Mouse (Mus musculus) WW6 (cell line): ENCODE measurements around the gene Zfp457.
"Not testable (repeated sequence)": the region's sequence is repeated elsewhere in the genome, so short reads cannot be mapped to it uniquely, and the experiment has no call there.

ENCODE experiments used
- DNase-seq: peaks from one replicate; pipeline ENCODE4 v3.0.0-alpha.2; 2013; ENCODE audit warnings: low read depth, low spot score

Gene Zfp457

DNA sequence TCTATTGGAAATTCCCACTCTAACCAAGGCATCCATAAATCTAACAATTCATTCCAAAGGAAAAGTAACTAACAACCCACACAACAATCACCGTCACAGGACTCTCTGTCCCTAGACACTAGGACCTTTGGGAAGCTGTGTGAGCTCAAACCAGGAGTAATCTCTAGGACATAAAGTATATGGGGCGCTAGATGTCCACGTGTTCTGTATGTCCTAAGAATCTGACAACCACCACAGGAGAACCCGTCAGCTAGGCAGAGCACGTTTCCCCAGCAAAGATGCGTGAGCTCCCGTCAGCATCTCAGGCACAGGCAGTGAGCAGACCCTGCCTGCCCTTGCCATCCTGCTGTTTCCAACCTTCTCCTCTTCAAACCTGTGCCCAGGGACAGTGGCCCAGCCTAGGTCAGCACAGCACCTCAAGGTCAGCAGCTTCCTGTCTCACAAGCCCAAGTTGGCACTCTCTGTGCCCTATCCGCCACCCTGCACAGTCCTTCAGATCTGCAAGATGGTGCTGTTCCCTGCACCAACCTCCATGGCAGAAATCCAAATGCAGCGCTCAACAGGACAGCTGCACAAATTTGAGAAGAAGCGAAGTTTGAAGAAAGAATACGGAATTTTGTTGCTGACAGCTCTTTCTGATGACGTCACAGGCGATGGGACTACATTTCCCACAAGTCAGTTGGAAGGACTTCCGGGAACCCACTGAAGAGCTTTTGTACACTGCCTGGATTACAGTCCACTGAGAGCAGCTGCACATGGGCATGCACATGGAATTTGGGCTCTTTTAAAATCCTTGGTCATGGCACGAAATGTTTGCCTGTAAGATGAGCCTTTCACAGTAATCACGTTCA is at the start of gene Zfp457:
Gene Zfp457 (minus strand): TSS at position 664 of the 851 bp plus-strand sequence.
- peak; percentile 39 for DNase-seq

DNA sequence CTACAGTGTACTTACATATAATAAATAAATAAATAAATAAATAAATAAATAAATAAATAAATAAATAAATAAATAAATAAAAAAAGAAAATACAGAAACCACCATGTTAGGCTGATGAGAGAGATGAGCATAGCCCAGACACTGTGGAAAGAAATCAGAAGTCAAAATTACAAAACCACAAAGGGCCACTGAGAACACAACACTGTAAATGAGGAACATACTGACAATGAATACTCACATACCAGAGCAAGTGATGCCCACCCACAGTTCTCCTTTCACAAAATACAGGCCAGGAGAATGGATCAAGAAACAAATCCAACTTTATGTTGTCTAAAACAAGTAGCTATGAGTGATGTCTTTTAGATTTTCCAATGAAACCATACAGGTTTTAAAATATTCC is 45.6 kb upstream of the Zfp457 start:
- DNase-seq = no peak

DNA sequence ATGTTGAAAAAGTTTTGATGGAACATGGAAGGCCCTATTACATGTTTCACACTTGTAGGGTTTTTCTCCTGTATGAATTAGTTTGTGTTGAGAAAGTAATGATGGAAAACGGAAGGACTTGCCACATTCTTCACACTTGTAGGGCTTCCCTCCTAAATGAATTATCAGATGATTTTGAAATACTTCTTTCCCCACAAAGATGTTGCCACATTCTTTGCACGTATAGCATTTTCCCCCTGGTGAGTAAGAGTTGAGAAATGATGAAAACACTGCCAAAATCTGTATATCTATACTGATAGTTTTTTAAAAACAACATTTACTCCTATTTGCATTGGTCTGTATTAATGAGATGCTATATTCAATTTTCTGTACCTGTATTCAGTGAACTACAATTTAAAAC is 37.1 kb upstream of the Zfp457 start:
- DNase-seq = no peak

DNA sequence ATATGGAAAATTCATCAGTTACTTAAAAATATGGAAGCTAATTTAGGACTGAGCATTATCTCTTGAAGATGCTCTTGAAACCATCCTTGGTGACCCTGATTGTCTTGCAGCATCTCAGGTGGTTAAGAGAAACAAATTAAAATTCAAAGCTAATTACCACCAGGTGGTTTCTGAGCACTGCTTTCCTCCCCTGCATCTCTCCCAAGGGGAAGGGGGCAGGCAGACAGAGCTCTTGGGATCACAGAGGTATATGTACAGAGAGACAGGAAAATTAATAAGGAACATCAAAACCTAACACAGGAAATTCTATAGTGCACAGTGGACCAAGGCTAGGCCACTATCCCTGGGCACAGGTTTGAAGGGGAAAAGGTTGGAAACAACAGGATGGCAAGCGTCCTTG is 26.6 kb upstream of the Zfp457 start:
- DNase-seq = no peak

DNA sequence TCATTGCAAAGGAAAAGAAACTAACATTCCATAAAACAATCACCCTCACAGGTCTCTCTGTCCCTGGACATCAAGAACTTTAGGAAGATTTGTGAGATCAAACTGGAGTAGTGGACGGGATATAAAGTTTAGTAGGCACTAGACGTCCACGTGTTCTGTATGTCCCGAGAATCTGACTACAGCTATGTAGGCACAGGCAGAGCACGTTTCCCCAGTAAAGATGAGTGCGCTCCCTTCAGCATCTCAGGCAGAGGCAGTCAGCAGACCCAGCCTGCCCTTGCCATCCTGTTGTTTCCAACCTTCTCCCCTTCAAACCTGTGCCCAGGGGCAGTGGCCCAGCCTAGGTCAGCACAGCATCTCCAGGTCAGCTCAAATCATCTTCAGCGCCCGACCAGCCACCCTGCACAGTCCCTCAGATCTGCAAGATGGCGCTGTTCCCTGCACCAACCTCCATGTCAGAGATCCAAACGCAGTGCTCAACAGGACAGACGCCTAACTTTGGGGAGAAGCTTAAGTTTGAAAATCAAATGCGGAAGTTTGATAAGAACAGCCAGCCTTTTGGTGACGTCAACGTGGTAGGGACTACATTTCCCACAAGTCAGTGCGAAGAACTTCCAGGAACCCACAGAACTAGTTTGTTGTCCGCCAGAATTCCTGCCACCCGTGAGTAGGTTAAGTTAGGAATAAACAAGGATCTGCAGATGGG is 25.9 kb upstream of the Zfp457 start, which contains the start of gene Zfp595:
Gene Zfp595 (minus strand): TSS at position 552 of the 706 bp plus-strand sequence.
- DNase-seq = peak; percentile 67

DNA sequence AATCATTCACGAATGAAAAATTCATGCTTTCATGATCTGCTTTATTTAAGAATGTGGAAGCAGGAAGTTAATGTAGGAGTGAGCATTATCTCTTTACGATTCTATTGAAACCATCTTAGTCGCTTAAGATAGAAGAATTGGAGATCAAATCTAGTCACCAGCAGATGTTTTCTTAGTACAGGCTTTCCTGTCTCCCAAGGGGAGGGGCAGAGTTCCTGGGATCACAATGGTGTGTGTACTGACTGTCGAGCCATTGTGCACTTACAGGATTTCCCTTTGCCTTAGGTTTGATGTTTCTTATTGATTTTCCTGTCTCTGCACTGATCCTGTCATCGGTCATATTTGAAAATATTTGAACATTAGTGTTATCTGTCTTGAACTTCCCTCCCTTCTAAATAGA is 433 bp upstream of the Zfp457 start:
- no peak for DNase-seq

DNA sequence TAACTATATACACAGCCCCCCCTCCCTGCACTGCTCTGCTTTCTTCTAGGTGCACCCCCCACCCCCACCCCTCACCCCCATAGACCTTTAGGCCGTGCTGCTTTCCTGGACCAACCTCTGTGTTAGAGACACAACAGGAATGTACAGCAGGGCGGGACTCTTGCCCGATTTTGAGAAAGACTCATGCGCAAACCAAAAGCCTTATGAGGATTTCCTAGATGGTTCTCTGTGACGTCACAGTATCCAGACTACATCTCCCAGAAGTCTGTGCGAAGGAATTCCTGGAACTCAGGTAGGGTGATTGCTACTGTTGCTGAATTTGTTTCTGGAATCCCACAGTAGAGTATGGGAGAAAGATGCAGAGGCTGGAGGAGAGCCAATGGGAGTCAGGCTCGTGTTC is 28.0 kb downstream of the Zfp457 start, which contains the start of gene Zfp458:
Gene Zfp458 (minus strand): TSS at position 153 of the 400 bp plus-strand sequence.
- no peak for DNase-seq

DNA sequence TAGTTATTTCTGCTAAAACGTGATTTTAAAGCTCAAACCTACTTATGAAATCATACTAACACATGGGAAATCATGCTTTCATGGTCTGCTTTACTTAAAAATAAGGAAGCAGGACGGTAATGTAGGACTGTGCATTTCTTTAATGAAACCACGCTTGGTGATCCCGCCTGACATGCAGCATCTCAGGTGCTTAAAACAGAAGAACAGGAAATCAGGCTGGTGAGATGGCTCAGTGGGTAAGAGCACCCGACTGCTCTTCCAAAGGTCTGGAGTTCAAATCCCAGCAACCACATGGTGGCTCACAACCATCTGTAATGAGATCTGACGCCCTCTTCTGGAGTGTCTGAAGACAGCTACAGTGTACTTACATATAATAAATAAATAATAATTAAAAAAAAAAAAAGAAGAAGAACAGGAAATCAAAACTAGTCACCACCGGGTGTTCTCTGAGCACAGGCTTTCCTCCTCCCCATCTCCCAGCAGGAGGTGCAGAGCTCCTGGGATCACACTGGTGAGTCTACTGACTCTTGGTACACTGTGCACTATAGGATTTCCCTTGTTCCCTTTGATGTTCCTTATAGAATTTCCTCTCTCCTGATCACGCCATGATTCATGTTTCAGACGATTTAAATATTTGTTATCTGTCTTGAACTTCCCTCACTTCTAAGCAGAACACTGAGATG is 36.8 kb downstream of the Zfp457 start:
- not testable (repeated sequence) for DNase-seq

DNA sequence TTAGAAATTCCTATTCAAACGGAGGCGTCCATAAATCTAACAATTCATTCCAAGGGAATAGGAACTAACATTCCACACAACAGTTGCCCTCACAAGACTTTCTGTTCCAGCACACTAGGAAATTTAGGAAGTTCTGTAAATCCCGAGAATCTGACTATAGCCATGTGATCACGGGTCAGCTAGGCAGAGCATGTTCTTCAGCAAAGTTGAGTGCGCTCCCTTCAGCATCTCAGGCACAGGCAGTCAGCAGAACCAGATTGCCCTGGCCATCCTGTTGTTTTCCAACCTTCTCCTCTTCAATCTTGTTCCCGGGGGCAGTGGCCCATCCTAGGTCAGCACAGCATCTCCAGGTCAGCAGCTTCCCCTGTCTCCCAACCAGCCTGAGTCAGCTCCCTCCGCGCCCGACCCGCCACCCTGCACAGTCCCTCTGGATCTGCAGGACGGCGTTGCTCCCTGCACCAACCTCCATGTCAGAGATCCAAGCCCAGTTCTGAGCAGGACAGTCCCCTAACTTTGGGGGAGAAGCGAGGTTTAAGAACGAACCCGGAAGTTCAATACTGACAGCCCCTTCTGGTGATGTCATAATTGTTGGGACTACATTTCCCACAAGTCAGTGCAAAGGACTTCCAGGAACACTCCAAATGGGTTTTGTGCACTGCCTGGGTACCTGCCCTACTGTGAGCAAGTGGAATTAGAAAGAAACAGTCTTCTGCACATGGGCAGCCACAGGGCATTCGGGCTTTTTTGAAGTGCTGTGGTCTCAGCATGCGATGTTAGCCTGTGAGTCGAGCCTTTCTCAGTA is 37.5 kb downstream of the Zfp457 start:
- peak; percentile 45 for DNase-seq
